9 mouse cellular contexts compared by ENCODE assay signal in the genomic region with DNA sequence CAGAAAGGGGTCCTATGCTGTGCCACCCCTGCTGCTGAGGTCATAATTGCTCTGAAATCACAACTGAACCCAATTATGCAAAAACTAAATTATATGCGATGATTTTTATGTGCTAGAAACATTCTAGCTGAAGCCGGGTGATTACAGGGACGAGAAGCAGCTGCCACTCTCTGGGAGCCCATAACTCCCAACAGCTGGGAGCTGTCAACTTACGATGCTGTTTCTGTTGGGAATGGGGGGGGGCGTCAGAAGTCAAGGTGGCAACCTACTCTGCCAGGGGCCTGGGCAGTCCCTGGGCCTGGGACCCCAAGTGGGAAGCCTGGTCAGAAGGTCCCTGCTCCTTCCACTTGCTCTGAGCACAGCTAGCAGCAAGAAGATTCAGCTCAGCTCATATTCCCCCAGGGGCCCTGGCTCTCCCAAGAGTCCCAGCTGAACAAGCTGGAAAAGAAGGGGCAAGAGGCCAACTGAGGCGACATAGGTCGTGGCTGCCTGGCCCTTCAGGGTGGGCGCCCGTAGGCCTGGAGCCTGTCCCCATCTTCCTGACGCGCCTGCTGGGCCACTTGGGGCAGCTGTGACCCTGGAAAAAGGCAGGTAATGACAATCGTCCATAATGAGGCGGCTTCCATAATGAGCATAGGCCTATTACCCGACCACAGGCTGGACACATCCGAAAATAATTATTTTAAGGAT.
DNase-seq lines count a peak whose midpoint lies in the region; ATAC-seq and TF ChIP-seq lines count a peak whose summit lies in the region.
"Had no signal": no experiment of that assay in that cellular context is flagged by ENCODE, and none has a peak within 500 bp of the region (broad histone marks: within the 10 kb centered on the region; RNA-seq: fewer than 3 reads in every experiment).

No protein-coding gene starts in this region.

- intact Hi-C loops in left cerebral cortex, adult 2 months (cut with DNase I) = no loop called here

- ATAC-seq in forebrain, embryonic 12.5 days (ENCODE audit: low FRiP score) = peak; percentile 58; the same call in 1 of the 2 replicates
- no peak for ATAC-seq in kidney, embryonic 14.5 days (ENCODE audit: low FRiP score, low TSS enrichment)
- peak; percentile 40; the same call in 1 of the 2 replicates for ATAC-seq in neural tube, embryonic 13.5 days (ENCODE audit: low read depth)

- no peak for TF ChIP-seq CTCF in left cerebral cortex, adult 2 months (IDR thresholded peaks at IDR 0.05)

- 50% methylated on average over 15 of the region's 15 CpGs for WGBS in forebrain, embryonic 12.5 days
- WGBS in kidney, embryonic 14.5 days = 46% methylated on average over 15 of the region's 15 CpGs
- 40% methylated on average over 15 of the region's 15 CpGs for WGBS in neural tube, embryonic 13.5 days

- H3K27me3 ChIP-seq in forebrain, embryonic 12.5 days = peaks cover 23% of the 10 kb centered on the region; the same call in 1 of the 2 replicates
- H3K27me3 ChIP-seq in kidney, embryonic 14.5 days (ENCODE audit: control insufficient read depth, insufficient read depth, low read length) = no peaks in the 10 kb centered on the region
- no peaks in the 10 kb centered on the region for H3K27me3 ChIP-seq in neural tube, embryonic 13.5 days

- H3K9me3 ChIP-seq in forebrain, embryonic 12.5 days = no peaks in the 10 kb centered on the region
- no peaks in the 10 kb centered on the region for H3K9me3 ChIP-seq in kidney, embryonic 14.5 days (ENCODE audit: control insufficient read depth, low read length)
- H3K9me3 ChIP-seq in neural tube, embryonic 13.5 days = no peaks in the 10 kb centered on the region

- no peaks in the 10 kb centered on the region for H3K36me3 ChIP-seq in forebrain, embryonic 12.5 days (replicated peaks)
- H3K36me3 ChIP-seq in kidney, embryonic 14.5 days (ENCODE audit: control insufficient read depth, insufficient read depth, low read length) = no peaks in the 10 kb centered on the region
- H3K36me3 ChIP-seq in neural tube, embryonic 13.5 days = no peaks in the 10 kb centered on the region

- no peak overlapping the region for H3K4me3 ChIP-seq in left cerebral cortex, adult 2 months
- no peak overlapping the region for H3K4me3 ChIP-seq in forebrain, embryonic 12.5 days (replicated peaks)
- no peak overlapping the region for H3K4me3 ChIP-seq in kidney, embryonic 14.5 days (ENCODE audit: low read length)
- H3K4me3 ChIP-seq in neural tube, embryonic 13.5 days = no peak overlapping the region

- peak overlapping the region; percentile 71 for H3K27ac ChIP-seq in left cerebral cortex, adult 2 months
- peak overlapping the region; percentile 75 for H3K27ac ChIP-seq in forebrain, embryonic 12.5 days
- peak overlapping the region; percentile 48 for H3K27ac ChIP-seq in kidney, embryonic 14.5 days (ENCODE audit: low read depth, low read length)
- H3K27ac ChIP-seq in neural tube, embryonic 13.5 days (replicated peaks) = peak overlapping the region; percentile 80

- H3K4me1 ChIP-seq in forebrain, embryonic 12.5 days = peaks cover 43% of the 10 kb centered on the region
- H3K4me1 ChIP-seq in kidney, embryonic 14.5 days (ENCODE audit: control insufficient read depth, insufficient read depth, low read length) = peaks cover 54% of the 10 kb centered on the region
- H3K4me1 ChIP-seq in neural tube, embryonic 13.5 days (replicated peaks) = peaks cover 57% of the 10 kb centered on the region

- H3K9ac ChIP-seq in forebrain, embryonic 12.5 days = no peak overlapping the region
- H3K9ac ChIP-seq in kidney, embryonic 14.5 days (ENCODE audit: low read depth, low read length) = no peak overlapping the region
- peak overlapping the region; percentile 47; the same call in 1 of the 2 replicates for H3K9ac ChIP-seq in neural tube, embryonic 13.5 days

- DNase-seq in left cerebral cortex, adult 2 months (ENCODE audit: extremely low spot score in 1 of 2, low spot score in 2 of 2) = no peak
- DNase-seq in left cerebral cortex, adult 9 months (ENCODE audit: low spot score in 2 of 2) = no peak
- DNase-seq in adrenal gland, postnatal 25 days = no peak
- DNase-seq in gastrocnemius, adult 8-10 months (ENCODE audit: low spot score in 2 of 2) = no peak
- no peak for DNase-seq in cerebellum, adult 11-12 months
- DNase-seq: layer of hippocampus, postnatal 36 days had no signal

- no peak overlapping the region for H3K4me2 ChIP-seq in forebrain, embryonic 12.5 days
- no peak overlapping the region for H3K4me2 ChIP-seq in kidney, embryonic 14.5 days (replicated peaks; ENCODE audit: low read depth, low read length)
- H3K4me2 ChIP-seq in neural tube, embryonic 13.5 days = no peak overlapping the region
